Mouse (Mus musculus) stomach, postnatal 0 days (tissue): ENCODE measurements at regions not wholly inside any gene's neighbourhood (a gene's known extent, or its start where the extent isn't known, plus 50 kb on each side); places are given as distances from the start of the nearest gene placed in this dataset.

Source experiments
- CTCF ChIP-seq: IDR thresholded peaks from 2 replicates; pipeline ENCODE4 v1.5.1; 2016; ENCODE audit warnings: antibody characterized with exemption, low read depth, mild to moderate bottlenecking, moderate library complexity
- EP300 ChIP-seq: optimal IDR thresholded peaks from 2 replicates; pipeline ENCODE3; 2016; ENCODE audit warnings: antibody characterized with exemption

DNA sequence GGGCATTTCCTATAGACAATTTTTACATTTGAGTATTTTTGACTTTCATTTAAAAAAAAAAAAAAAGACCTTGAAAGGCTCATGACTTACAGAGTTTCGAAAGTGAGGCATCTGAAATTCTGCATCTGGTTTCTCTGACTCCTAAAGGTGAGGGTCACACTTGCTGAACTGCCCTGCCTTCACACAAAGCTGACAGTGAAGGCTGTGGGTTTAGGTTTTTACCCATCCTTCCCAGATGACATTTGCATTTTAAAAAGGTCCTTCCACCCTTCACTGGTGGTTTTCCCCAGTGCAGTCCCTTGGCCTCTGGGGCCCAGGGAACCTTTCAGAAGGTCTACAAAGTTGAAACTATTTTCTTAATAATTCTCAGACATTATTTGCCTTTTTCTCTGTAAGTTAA lies 76.4 kb upstream of the Slit3 start:
- TF ChIP-seq CTCF (no peak), EP300 (no peak)
